In the genomic region with DNA sequence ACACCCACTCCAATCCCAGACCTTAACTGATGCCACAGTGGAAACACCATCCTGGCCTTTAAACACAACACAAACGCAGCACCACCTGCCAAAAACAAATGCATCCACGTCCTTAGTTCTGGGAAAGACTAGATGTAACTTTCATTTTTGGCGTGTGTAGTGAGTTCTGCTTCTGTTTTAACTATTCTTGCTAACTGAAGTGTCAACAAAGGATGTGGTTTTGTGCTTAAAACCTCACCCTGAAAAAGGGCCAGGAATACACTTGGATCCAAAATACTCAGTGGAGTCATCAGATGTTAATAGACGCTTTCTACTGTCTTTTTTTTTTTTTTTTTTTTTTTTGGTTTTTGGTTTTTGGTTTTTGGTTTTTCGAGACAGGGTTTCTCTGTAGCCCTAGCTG, we compare ENCODE assay signal across 30 mouse cellular contexts. TPM values are rescaled to one million over a fixed set of nuclear protein-coding genes. Genes with fewer than 3 reads are reported as not detected.
DNase-seq lines count a peak whose midpoint lies in the region; TF ChIP-seq lines count a peak whose summit lies in the region.
"Had no signal": no experiment of that assay in that cellular context is flagged by ENCODE, and none has a peak within 500 bp of the region (broad histone marks: within the 10 kb centered on the region; RNA-seq: fewer than 3 reads in every experiment).

No protein-coding gene starts in this region.

- no peak for TF ChIP-seq EP300 in CH12.LX (IDR thresholded peaks at IDR 0.05; ENCODE audit: low read length)

- H3K9ac ChIP-seq in CH12.LX (ENCODE audit: insufficient read depth, low read depth) = no peak overlapping the region
- H3K9ac ChIP-seq: forebrain, embryonic 13.5 days; heart, embryonic 12.5 days; hindbrain, embryonic 14.5 days; limb, embryonic 15.5 days; midbrain, embryonic 12.5 days; neural tube, embryonic 13.5 days had no signal

- H3K9me3 ChIP-seq in CH12.LX (replicated peaks; ENCODE audit: low read length) = no peaks in the 10 kb centered on the region
- H3K9me3 ChIP-seq in megakaryocyte, embryonic 14.5 days = peaks cover 8% of the 10 kb centered on the region
- H3K9me3 ChIP-seq: limb, embryonic 15.5 days had no signal

- in situ Hi-C loops in CH12.LX (cut with MboI; ENCODE audit: low pct_ligation_motif_present, low pct_unique_long_range_greater_than_20kb, low sequenced_read_pairs) = no loop called here

- no peak overlapping the region for H3K4me3 ChIP-seq in CH12.LX (replicated peaks in 1 of 3; ENCODE audit: low read depth in 2 of 3, low read length in 2 of 3, poor library complexity in 1 of 3)
- peak overlapping the region; percentile 84 for H3K4me3 ChIP-seq in megakaryocyte, embryonic 14.5 days (replicated peaks)
- H3K4me3 ChIP-seq: forebrain, embryonic 13.5 days; heart, embryonic 12.5 days; limb, embryonic 15.5 days; midbrain, embryonic 12.5 days; neural tube, embryonic 13.5 days had no signal

- no peak for TF ChIP-seq POLR2A in CH12.LX (IDR thresholded peaks at IDR 0.05; ENCODE audit: low read depth, low read length)

- H3K36me3 ChIP-seq in CH12.LX (replicated peaks in 1 of 2; ENCODE audit: control insufficient read depth in 1 of 2, insufficient read depth in 1 of 2, low read length in 1 of 2) = peaks cover 12 to 35% of the 10 kb centered on the region in 2 experiments
- H3K36me3 ChIP-seq in megakaryocyte, embryonic 14.5 days (replicated peaks; ENCODE audit: low read length) = peaks cover 34% of the 10 kb centered on the region

- H3K4me1 ChIP-seq in CH12.LX (ENCODE audit: control insufficient read depth in 1 of 2, insufficient read depth in 2 of 2) = peaks cover 0 to 6% of the 10 kb centered on the region in 2 experiments; a peak in 2 of 4 replicates
- H3K4me1 ChIP-seq in megakaryocyte, embryonic 14.5 days = peaks cover 51% of the 10 kb centered on the region
- H3K4me1 ChIP-seq: forebrain, embryonic 13.5 days; heart, embryonic 12.5 days; limb, embryonic 15.5 days; midbrain, embryonic 12.5 days; neural tube, embryonic 13.5 days had no signal

- H3K4me2 ChIP-seq in CH12.LX (ENCODE audit: insufficient read depth, low read depth, poor library complexity, severe bottlenecking) = peak overlapping the region; percentile 13; the same call in 1 of the 2 replicates
- H3K4me2 ChIP-seq: forebrain, embryonic 13.5 days; heart, embryonic 12.5 days; hindbrain, embryonic 14.5 days; limb, embryonic 15.5 days; midbrain, embryonic 12.5 days; neural tube, embryonic 13.5 days had no signal

- no peak overlapping the region for H3K27ac ChIP-seq in CH12.LX (ENCODE audit: insufficient read depth, low read depth)
- H3K27ac ChIP-seq: forebrain, embryonic 13.5 days; hindbrain, embryonic 14.5 days; kidney, postnatal 0 days; limb, embryonic 15.5 days; midbrain, embryonic 12.5 days; neural tube, embryonic 13.5 days had no signal

- dilution Hi-C loops in CH12.LX (cut with MboI; ENCODE audit: extremely low pct_ligation_motif_present, extremely low pct_unique_long_range_greater_than_20kb, low sequenced_read_pairs) = no loop called here

- H3K27me3 ChIP-seq in CH12.LX (replicated peaks) = no peaks in the 10 kb centered on the region
- no peaks in the 10 kb centered on the region for H3K27me3 ChIP-seq in megakaryocyte, embryonic 14.5 days (replicated peaks)
- H3K27me3 ChIP-seq: forebrain, embryonic 13.5 days; heart, embryonic 12.5 days; limb, embryonic 15.5 days; midbrain, embryonic 12.5 days; neural tube, embryonic 13.5 days had no signal

- no peak for TF ChIP-seq RAD21 in CH12.LX (IDR thresholded peaks at IDR 0.05; ENCODE audit: low read depth, low read length)

- peaks cover 13% of the 10 kb centered on the region for H3K79me2 ChIP-seq in CH12.LX (replicated peaks; ENCODE audit: control insufficient read depth, extremely low read depth, insufficient read depth, poor library complexity, severe bottlenecking)

- DNase-seq in 416B (ENCODE audit: low read depth) (peak; percentile 62), CH12.LX (ENCODE audit: extremely low read depth) (no peak)
- peak; percentile 2 for DNase-seq in fibroblast of lung, adult 2 months (ENCODE audit: low read depth)
- DNase-seq in left cerebral cortex, adult 11 months (ENCODE audit: low spot score) = no peak
- no peak for DNase-seq in adrenal gland, adult 8-10 months
- DNase-seq in urinary bladder, postnatal 4 days (ENCODE audit: low spot score in 2 of 2) = no peak
- DNase-seq: adrenal gland, adult 2 months; cerebellum, adult 11-12 months; cerebellum, postnatal 36 days; heart, adult 11 months; heart, postnatal 14 days; lung, postnatal 14 days; right cerebral cortex, postnatal 14 days; spleen, adult 18-20 months; thymus, postnatal 4 days had no signal

- no peak for TF ChIP-seq CTCF in CH12.LX (conservative IDR thresholded peaks at IDR 0.05 in 1 of 2, IDR thresholded peaks at IDR 0.05 in 1 of 2; ENCODE audit: low read depth in 2 of 2, low read length in 2 of 2)

TF ChIP-seq in CH12.LX, 34 proteins besides CTCF, POLR2A, EP300 and RAD21:
- TF ChIP-seq SIN3A (IDR thresholded peaks at IDR 0.05; ENCODE audit: low read length) (no peak), JUND (conservative IDR thresholded peaks at IDR 0.05; ENCODE audit: low read depth, low read length) (no peak), MAZ (IDR thresholded peaks at IDR 0.05; ENCODE audit: low read depth, low read length) (no peak), JUN (IDR thresholded peaks at IDR 0.05; ENCODE audit: insufficient read depth, low read depth, low read length) (no peak), MXI1 (IDR thresholded peaks at IDR 0.05; ENCODE audit: low read depth, low read length) (no peak), TCF12 (IDR thresholded peaks at IDR 0.05; ENCODE audit: low read depth, low read length) (no peak), ETS1 (conservative IDR thresholded peaks at IDR 0.05; ENCODE audit: low read depth, low read length) (no peak), MAFK (IDR thresholded peaks at IDR 0.05; ENCODE audit: insufficient replicate concordance, low read length) (no peak), MEF2A (IDR thresholded peaks at IDR 0.05; ENCODE audit: borderline replicate concordance, low read depth, low read length) (no peak), MYC (IDR thresholded peaks at IDR 0.05; ENCODE audit: low read depth, low read length) (no peak), NRF1 (IDR thresholded peaks at IDR 0.05; ENCODE audit: low read depth, low read length) (no peak), CHD2 (IDR thresholded peaks at IDR 0.05; ENCODE audit: low read length) (no peak)

RNA-seq across cellular contexts. Expression of a gene that starts 14.7 kb away (rescaled TPM):
- 16.7 and 18.0 TPM in 2 replicates for total RNA-seq in CH12.LX (2012; rRNA removed)
- 26.8 and 28.2 TPM in 2 replicates for total RNA-seq in CH12.LX (2014; rRNA removed)
- 13.5 and 14.1 TPM in 2 replicates for polyA plus RNA-seq in CH12.LX (2012; ENCODE audit: insufficient read length, low read depth)
- 0.98 TPM in 1 of 2 replicates, not detected in the other for polyA plus RNA-seq in megakaryocyte, embryonic 14.5 days (2012; ENCODE audit: insufficient read depth, low replicate concordance)
- total RNA-seq in adrenal gland, adult 8-10 months (2022) = 10 to 100 TPM; 14.7 to 28.4 (median 20.0) TPM

RNA-seq across cellular contexts. Expression of a gene that starts 42.9 kb away (rescaled TPM):
- not detected in 2 replicates for total RNA-seq in CH12.LX (2012; rRNA removed)
- not detected in 2 replicates for total RNA-seq in CH12.LX (2014; rRNA removed)
- not detected in 2 replicates for polyA plus RNA-seq in CH12.LX (2012; ENCODE audit: insufficient read length, low read depth)
- not detected in 2 replicates for polyA plus RNA-seq in megakaryocyte, embryonic 14.5 days (2012; ENCODE audit: insufficient read depth, low replicate concordance)
- not detected for total RNA-seq in adrenal gland, adult 8-10 months (2022)
- total RNA-seq: adrenal gland, adult 2 months; gastrocnemius, adult 8-10 months; heart, postnatal 14 days; layer of hippocampus, postnatal 14 days; left cerebral cortex, postnatal 25 days; monocyte, adult 5-6 weeks had no signal
- polyA plus RNA-seq: adrenal gland, adult 2 months; forebrain, embryonic 13.5 days; frontal cortex, adult 2 months; heart, embryonic 12.5 days; hindbrain, embryonic 14.5 days; intestine, embryonic 16.5 days; kidney, postnatal 0 days; limb, embryonic 15.5 days; liver, embryonic 16.5 days; midbrain, embryonic 12.5 days; neural tube, embryonic 13.5 days had no signal

Comparison
In these comparisons a context has a peak if more than half of its experiments do, and no peak if none do; other contexts are left out.
1. DNase-seq: peak in 416B (single experiment) and fibroblast of lung, adult 2 months (single experiment); none in CH12.LX (single experiment), left cerebral cortex, adult 11 months (single experiment), adrenal gland, adult 8-10 months (single experiment) and urinary bladder, postnatal 4 days (0 of 2).